Mouse (Mus musculus): Measurements from ENCODE around the gene Mx1. TPM values are rescaled to one million over a fixed set of nuclear protein-coding genes. Genes with fewer than 3 reads are reported as not detected.
A peak's percentile ranks its signal among the peaks of the same experiment; 100 is the strongest.

The Mx1 gene
- total and polyA plus RNA-seq, 3 experiments, result 0.27 to 0.42 TPM; not detected in 1

GRCm38 (mm10) chr16:97466182-97466957 lies 3.7 kb upstream of the Mx1 start:
- no peaks in the 10 kb centered on the region for H3K79me2 ChIP-seq (ENCODE audit: control insufficient read depth, insufficient read depth, low read length, poor library complexity)
- DNase-seq (ENCODE audit: low read depth, low spot score), result peak; percentile 54
- no peak overlapping the region for H3K4me3 ChIP-seq (ENCODE audit: control insufficient read depth in 1 of 2, insufficient read depth in 1 of 2, low read depth in 2 of 2, low read length in 2 of 2)
- peaks cover 0 to 12% of the 10 kb centered on the region in 2 experiments; a peak in 2 of 4 replicates for H3K36me3 ChIP-seq (ENCODE audit: control insufficient read depth in 1 of 2, insufficient read depth in 2 of 2, low read length in 2 of 2)
- no peak overlapping the region for H3K9ac ChIP-seq (ENCODE audit: control insufficient read depth, low read depth, low read length, poor library complexity, severe bottlenecking)
- H3K27me3 ChIP-seq (ENCODE audit: control insufficient read depth in 1 of 2, insufficient read depth in 2 of 2, low read length in 2 of 2), result no peaks in the 10 kb centered on the region
- no peak overlapping the region for H3K27ac ChIP-seq (ENCODE audit: control insufficient read depth, low read depth, low read length)
- peak; percentile 22 to 84 (median 74); a peak in 5 of 6 replicates for TF ChIP-seq CTCF (IDR thresholded peaks at IDR 0.05 in 2 of 3, conservative IDR thresholded peaks at IDR 0.05 in 1 of 3; ENCODE audit: control insufficient read depth in 1 of 3, insufficient read depth in 1 of 3, low read depth in 2 of 3, low read length in 3 of 3, poor library complexity in 1 of 3, severe bottlenecking in 1 of 3)
- TF ChIP-seq SMC3 (IDR thresholded peaks at IDR 0.05; ENCODE audit: low read depth, low read length), result peak; percentile 59
- TF ChIP-seq MAZ (IDR thresholded peaks at IDR 0.05; ENCODE audit: low read depth, low read length), result no peak
- TF ChIP-seq RAD21 (IDR thresholded peaks at IDR 0.05; ENCODE audit: low read depth, low read length), result peak; percentile 56
- no peak for TF ChIP-seq TAL1 (IDR thresholded peaks at IDR 0.05; ENCODE audit: low read length)
- H3K4me1 ChIP-seq (ENCODE audit: control insufficient read depth in 1 of 2, insufficient read depth in 2 of 2, low read length in 2 of 2), result peaks cover 4 to 22% of the 10 kb centered on the region in 2 experiments
- no peaks in the 10 kb centered on the region for H3K9me3 ChIP-seq (replicated peaks; ENCODE audit: insufficient read depth, low read length)

DNA sequence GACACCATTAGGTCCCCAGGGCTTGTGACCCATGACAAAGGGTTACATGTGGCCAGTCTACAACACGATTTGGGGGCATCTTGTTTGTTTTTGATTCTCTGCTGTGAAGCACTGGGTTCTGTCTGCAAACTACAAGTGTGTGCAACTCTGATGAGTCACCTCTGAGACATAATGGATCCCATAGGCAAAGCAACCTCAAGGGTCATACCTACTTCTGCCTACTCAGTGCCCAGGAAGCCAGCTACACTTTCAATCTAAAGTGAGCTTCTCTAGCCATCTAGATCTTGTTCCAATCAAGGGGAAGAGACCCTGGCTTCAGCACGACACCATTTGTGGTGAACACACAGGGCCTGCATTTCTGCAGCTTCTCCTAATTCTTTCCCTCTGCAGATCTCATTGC lies 1.4 kb downstream of the Mx1 start:
- H3K79me2 ChIP-seq (ENCODE audit: control insufficient read depth, insufficient read depth, low read length, poor library complexity), result no peaks in the 10 kb centered on the region
- H3K9me3 ChIP-seq (replicated peaks; ENCODE audit: insufficient read depth, low read length), result no peaks in the 10 kb centered on the region
- no peak for TF ChIP-seq SIN3A (IDR thresholded peaks at IDR 0.05; ENCODE audit: low read length)
- no peak for TF ChIP-seq BHLHE40 (IDR thresholded peaks at IDR 0.05; ENCODE audit: borderline replicate concordance, low read depth, low read length)
- TF ChIP-seq EP300 (IDR thresholded peaks at IDR 0.05; ENCODE audit: low read depth in 1 of 2, low read length in 2 of 2), result no peak
- no peak for TF ChIP-seq TAL1 (IDR thresholded peaks at IDR 0.05; ENCODE audit: low read length)
- no peak for TF ChIP-seq MAX (IDR thresholded peaks at IDR 0.05; ENCODE audit: low read length)
- no peak for TF ChIP-seq CTCF (IDR thresholded peaks at IDR 0.05 in 2 of 3, conservative IDR thresholded peaks at IDR 0.05 in 1 of 3; ENCODE audit: control insufficient read depth in 1 of 3, insufficient read depth in 1 of 3, low read depth in 2 of 3, low read length in 3 of 3, poor library complexity in 1 of 3, severe bottlenecking in 1 of 3)
- TF ChIP-seq USF1 (IDR thresholded peaks at IDR 0.05; ENCODE audit: low read depth, low read length), result no peak
- TF ChIP-seq ZKSCAN1 (IDR thresholded peaks at IDR 0.05; ENCODE audit: low read depth, low read length), result no peak
- no peak for TF ChIP-seq USF2 (IDR thresholded peaks at IDR 0.05; ENCODE audit: borderline replicate concordance in 1 of 2, insufficient read depth in 1 of 2, low read depth in 1 of 2, low read length in 2 of 2)
- peaks cover 0 to 8% of the 10 kb centered on the region in 2 experiments; a peak in 1 of 4 replicates for H3K4me1 ChIP-seq (ENCODE audit: control insufficient read depth in 1 of 2, insufficient read depth in 2 of 2, low read length in 2 of 2)
- no peaks in the 10 kb centered on the region for H3K27me3 ChIP-seq (ENCODE audit: control insufficient read depth in 1 of 2, insufficient read depth in 2 of 2, low read length in 2 of 2)
- H3K36me3 ChIP-seq (ENCODE audit: control insufficient read depth in 1 of 2, insufficient read depth in 2 of 2, low read length in 2 of 2), result no peaks in the 10 kb centered on the region
- no peak overlapping the region for H3K4me3 ChIP-seq (ENCODE audit: control insufficient read depth in 1 of 2, insufficient read depth in 1 of 2, low read depth in 2 of 2, low read length in 2 of 2)
- H3K27ac ChIP-seq (ENCODE audit: control insufficient read depth, low read depth, low read length), result no peak overlapping the region
- DNase-seq (ENCODE audit: low read depth, low spot score), result no peak
- H3K9ac ChIP-seq (ENCODE audit: control insufficient read depth, low read depth, low read length, poor library complexity, severe bottlenecking), result no peak overlapping the region

- H3K9me3 ChIP-seq (replicated peaks; ENCODE audit: insufficient read depth, low read length), result no peaks in the 10 kb centered on the region
- no peak overlapping the region for H3K9ac ChIP-seq (ENCODE audit: control insufficient read depth, low read depth, low read length, poor library complexity, severe bottlenecking)
- H3K27me3 ChIP-seq (ENCODE audit: control insufficient read depth in 1 of 2, insufficient read depth in 2 of 2, low read length in 2 of 2), result no peaks in the 10 kb centered on the region
- H3K4me3 ChIP-seq (ENCODE audit: control insufficient read depth in 1 of 2, insufficient read depth in 1 of 2, low read depth in 2 of 2, low read length in 2 of 2), result no peak overlapping the region
- H3K79me2 ChIP-seq (ENCODE audit: control insufficient read depth, insufficient read depth, low read length, poor library complexity), result no peaks in the 10 kb centered on the region
- H3K27ac ChIP-seq (ENCODE audit: control insufficient read depth, low read depth, low read length), result no peak overlapping the region
- no peak for DNase-seq (ENCODE audit: low read depth, low spot score)
- peaks cover 0 to 8% of the 10 kb centered on the region in 2 experiments; a peak in 1 of 4 replicates for H3K4me1 ChIP-seq (ENCODE audit: control insufficient read depth in 1 of 2, insufficient read depth in 2 of 2, low read length in 2 of 2)
- H3K36me3 ChIP-seq (ENCODE audit: control insufficient read depth in 1 of 2, insufficient read depth in 2 of 2, low read length in 2 of 2), result no peaks in the 10 kb centered on the region
- TF ChIP-seq TBP (IDR thresholded peaks at IDR 0.05; ENCODE audit: low read depth, low read length) (no peak), E2F4 (IDR thresholded peaks at IDR 0.05; ENCODE audit: borderline replicate concordance, low read depth, low read length) (no peak), SIN3A (IDR thresholded peaks at IDR 0.05; ENCODE audit: low read length) (no peak), MAX (IDR thresholded peaks at IDR 0.05; ENCODE audit: low read length) (no peak), GABPA (IDR thresholded peaks at IDR 0.05; ENCODE audit: low read depth, low read length) (no peak), CHD2 (IDR thresholded peaks at IDR 0.05; ENCODE audit: low read length) (no peak), ZKSCAN1 (IDR thresholded peaks at IDR 0.05; ENCODE audit: low read depth, low read length) (no peak), TCF12 (IDR thresholded peaks at IDR 0.05; ENCODE audit: low read depth, low read length) (no peak), ZNF384 (IDR thresholded peaks at IDR 0.05; ENCODE audit: low read depth, low read length) (no peak), MAFK (IDR thresholded peaks at IDR 0.05; ENCODE audit: borderline replicate concordance, low read depth, low read length) (no peak), POLR2AphosphoS5 (IDR thresholded peaks at IDR 0.05; ENCODE audit: borderline replicate concordance, low read depth, low read length) (no peak), CHD1 (IDR thresholded peaks at IDR 0.05; ENCODE audit: low read depth, low read length) (no peak), KAT2A (conservative IDR thresholded peaks at IDR 0.05; ENCODE audit: low read depth, low read length) (no peak), RCOR1 (IDR thresholded peaks at IDR 0.05; ENCODE audit: low read depth, low read length) (no peak), ZMIZ1 (IDR thresholded peaks at IDR 0.05; ENCODE audit: low read depth, low read length) (no peak)
Observed at GRCm38 (mm10) chr16:97459831-97460230, 2.9 kb downstream of the Mx1 start.
